Mouse (Mus musculus): ENCODE measurements around the gene 9230104L09Rik.

Gene 9230104L09Rik

GRCm38 (mm10) chr2:148864966-148865365 is at the start of gene 9230104L09Rik:
Gene 9230104L09Rik, minus strand, starts transcription at chr2:148865038.
- no peak for DNase-seq

- DNase-seq = peak; percentile 69 to 72
Observed at GRCm38 (mm10) chr2:148902286-148902685, 37.4 kb upstream of the 9230104L09Rik start.

GRCm38 (mm10) chr2:148900305-148900704 is 35.5 kb upstream of the 9230104L09Rik start:
- DNase-seq = no peak

- DNase-seq = no peak
Observed at GRCm38 (mm10) chr2:148896219-148896618, 31.4 kb upstream of the 9230104L09Rik start.

- no peak for DNase-seq
Observed at GRCm38 (mm10) chr2:148893107-148893506, 28.3 kb upstream of the 9230104L09Rik start.

- DNase-seq = no peak
Observed at GRCm38 (mm10) chr2:148890021-148890851, 25.4 kb upstream of the 9230104L09Rik start.

GRCm38 (mm10) chr2:148889331-148890010 is 24.6 kb upstream of the 9230104L09Rik start:
- no peak for DNase-seq

GRCm38 (mm10) chr2:148888872-148889271 is 24.0 kb upstream of the 9230104L09Rik start:
- no peak for DNase-seq

- DNase-seq = no peak
Observed at GRCm38 (mm10) chr2:148884738-148885137, 19.9 kb upstream of the 9230104L09Rik start.

- DNase-seq = peak in 1 of 2 experiments; percentile 13
Observed at GRCm38 (mm10) chr2:148879199-148879598, 14.4 kb upstream of the 9230104L09Rik start.

- no peak for DNase-seq
Observed at GRCm38 (mm10) chr2:148878641-148879130, 13.8 kb upstream of the 9230104L09Rik start.

GRCm38 (mm10) chr2:148877016-148877770 is 12.4 kb upstream of the 9230104L09Rik start:
- peak; percentile 37 to 38 for DNase-seq

- DNase-seq = peak; percentile 95 to 96
Observed at GRCm38 (mm10) chr2:148875335-148875811, 10.5 kb upstream of the 9230104L09Rik start, which contains the start of gene Cst3. Gene Cst3, minus strand, starts transcription at chr2:148875692.

- peak in 1 of 2 experiments; percentile 41 for DNase-seq
Observed at GRCm38 (mm10) chr2:148874617-148875334, 9.9 kb upstream of the 9230104L09Rik start.

GRCm38 (mm10) chr2:148874224-148874616 is 9.4 kb upstream of the 9230104L09Rik start:
- no peak for DNase-seq

- peak in 1 of 2 experiments; percentile 18 for DNase-seq
Observed at GRCm38 (mm10) chr2:148872860-148873259, 8.0 kb upstream of the 9230104L09Rik start.

- no peak for DNase-seq
Observed at GRCm38 (mm10) chr2:148870526-148870925, 5.7 kb upstream of the 9230104L09Rik start.

- DNase-seq = no peak
Observed at GRCm38 (mm10) chr2:148868959-148869358, 4.1 kb upstream of the 9230104L09Rik start.

- DNase-seq = no peak
Observed at GRCm38 (mm10) chr2:148861693-148862092, 3.1 kb downstream of the 9230104L09Rik start.

- DNase-seq = no peak
Observed at GRCm38 (mm10) chr2:148860993-148861392, 3.8 kb downstream of the 9230104L09Rik start.

- no peak for DNase-seq
Observed at GRCm38 (mm10) chr2:148857506-148857905, 7.3 kb downstream of the 9230104L09Rik start.
